Mouse (Mus musculus): ENCODE measurements around the gene Ahnak2.

DNA sequence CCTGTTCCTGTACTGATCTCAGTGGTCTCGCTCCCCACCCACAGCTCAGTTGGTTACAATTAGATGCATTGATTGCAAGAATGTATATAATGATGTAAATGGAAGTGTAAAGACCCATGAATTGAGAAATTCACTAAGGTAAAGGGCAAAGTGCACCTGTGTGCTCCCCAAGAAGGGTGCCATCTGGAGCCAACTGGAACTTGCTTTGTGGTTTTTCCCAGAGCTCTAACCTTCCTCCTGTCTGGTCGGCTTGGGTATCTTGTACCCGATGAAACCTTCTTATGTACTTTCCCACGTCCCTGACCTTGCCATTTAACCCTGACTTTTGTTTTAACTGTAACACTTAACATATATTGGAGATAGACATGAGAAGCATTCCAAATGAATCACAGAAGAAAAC, 46.6 kb downstream of the Ahnak2 start:
- TF ChIP-seq CTCF (IDR thresholded peaks at IDR 0.05; ENCODE audit: low read depth) (no peak), EP300 (IDR thresholded peaks at IDR 0.05; ENCODE audit: low read depth) (no peak)

All from heart, postnatal 0 days (tissue).